Mouse (Mus musculus) CH12.LX (cell line): ENCODE results near the gene Mars2. TPM values are rescaled to one million over a fixed set of nuclear protein-coding genes. Genes with fewer than 3 reads are reported as not detected.

Experiments
- DNase-seq: peaks from one replicate; pipeline ENCODE4 v3.0.0-alpha.2; 2013; ENCODE audit errors: extremely low read depth
- H3K27ac ChIP-seq: 2 replicates; pipeline ENCODE4 v1.5.1; 2012; ENCODE audit warnings: low read depth, mild to moderate bottlenecking, control low read depth, moderate library complexity; ENCODE audit not compliant: insufficient read depth
- H3K27me3 ChIP-seq: replicated peaks from 2 replicates; pipeline ENCODE3; 2012; ENCODE audit warnings: inconsistent platforms
- H3K36me3 ChIP-seq, 2 experiments: replicated peaks in 1 of 2; 2 replicates each; pipeline versions ENCODE3 to v1.6.1; 2012; ENCODE audit warnings: inconsistent platforms in 1 of 2, low read length in 1 of 2, mild to moderate bottlenecking in 1 of 2, mixed read lengths in 1 of 2, moderate library complexity in 1 of 2; ENCODE audit not compliant: control insufficient read depth in 1 of 2, insufficient read depth in 1 of 2
- H3K4me1 ChIP-seq, 2 experiments: 2 replicates each; pipeline ENCODE4 v1.6.1; 2012; ENCODE audit warnings: inconsistent platforms in 1 of 2, moderate library complexity in 1 of 2; ENCODE audit not compliant: insufficient read depth in 2 of 2, control insufficient read depth in 1 of 2
- H3K4me2 ChIP-seq: 2 replicates; pipeline ENCODE4 v1.6.1; 2012; ENCODE audit warnings: low read depth, mild to moderate bottlenecking, control low read depth; ENCODE audit not compliant: poor library complexity, insufficient read depth, severe bottlenecking
- H3K4me3 ChIP-seq, 3 experiments: fragments of 150-350 bp in 1 of 3; sonication (generic) in 1 of 3; replicated peaks in 1 of 3; 2 replicates each; pipeline versions ENCODE3 to v1.5.1; 2011 to 2012; ENCODE audit warnings: low read depth in 2 of 3, low read length in 2 of 3, mild to moderate bottlenecking in 2 of 3, moderate library complexity in 2 of 3, control low read depth in 1 of 3, improper control_type of control experiment in 1 of 3, inconsistent platforms in 1 of 3, mixed read lengths in 1 of 3; ENCODE audit not compliant: poor library complexity in 1 of 3
- H3K79me2 ChIP-seq: replicated peaks from 2 replicates; pipeline ENCODE4 v1.6.1; 2012; ENCODE audit warnings: mild to moderate bottlenecking, moderate library complexity; ENCODE audit not compliant: control insufficient read depth, poor library complexity, insufficient read depth, severe bottlenecking; ENCODE audit errors: extremely low read depth
- H3K9ac ChIP-seq: 2 replicates; pipeline ENCODE4 v1.6.1; 2012; ENCODE audit warnings: low read depth, mild to moderate bottlenecking, control low read depth, moderate library complexity; ENCODE audit not compliant: insufficient read depth
- H3K9me3 ChIP-seq: replicated peaks from 2 replicates; pipeline ENCODE3; 2012; ENCODE audit warnings: low read length, inconsistent platforms, mixed read lengths
- E2F4 ChIP-seq: IDR thresholded peaks from 2 replicates; pipeline ENCODE4 v1.6.1; 2011; ENCODE audit warnings: low read depth, low read length, improper control_type of control experiment; ENCODE audit not compliant: insufficient replicate concordance
- POLR2A ChIP-seq: IDR thresholded peaks from 2 replicates; pipeline ENCODE4 v1.6.1; 2011; ENCODE audit warnings: low read depth, mild to moderate bottlenecking, improper control_type of control experiment, low read length
- POLR2AphosphoS2 ChIP-seq: IDR thresholded peaks from 2 replicates; pipeline ENCODE4 v1.6.1; 2011; ENCODE audit warnings: low read depth, low read length, improper control_type of control experiment
- ZC3H11A ChIP-seq: IDR thresholded peaks from 2 replicates; pipeline ENCODE4 v1.6.1; 2012; ENCODE audit warnings: low read depth, mild to moderate bottlenecking, inconsistent platforms, low read length, improper control_type of control experiment
- ZKSCAN1 ChIP-seq: IDR thresholded peaks from 2 replicates; pipeline ENCODE4 v1.6.1; 2012; ENCODE audit warnings: low read depth, inconsistent platforms, low read length, improper control_type of control experiment, borderline replicate concordance
- dilution Hi-C: fragments of 300-500 bp; cut with MboI; formaldehyde crosslinking; loops from 2 replicates; pipeline ENCODE4 v1.14.3; 2020; ENCODE audit warnings: low sequenced_read_pairs; ENCODE audit not compliant: extremely low pct_unique_long_range_greater_than_20kb, extremely low pct_ligation_motif_present
- in situ Hi-C: fragments of 300-500 bp; cut with MboI; formaldehyde crosslinking; loops from 3 replicates; pipeline ENCODE4 v1.14.3; 2019; ENCODE audit warnings: low sequenced_read_pairs, low pct_ligation_motif_present, low pct_unique_long_range_greater_than_20kb, mixed read lengths
- polyA plus RNA-seq: library from polyadenylated mRNA; unstranded; fragments of >175 nt; gene quantifications from 2 replicates; pipeline ENCODE4 v1.2.1, GENCODE M21; 2012; ENCODE audit warnings: low read depth; ENCODE audit not compliant: insufficient read length
- total RNA-seq, 2 experiments: library from RNA; depleted of rRNA; stranded (reverse); fragments of 300-350 nt in 1 of 2; fragments of >200 nt in 1 of 2; gene quantifications; 2 replicates each; pipeline ENCODE4 v1.2.3; 2012 to 2014

The Mars2 gene
- total and polyA plus RNA-seq, 3 experiments: 3.7 to 5.6 (median 4.5) TPM

GRCm38 (mm10) chr1:55265447-55265846 lies 28.5 kb downstream of the Mars2 start (continued):
- TF ChIP-seq ZKSCAN1 (no peak), ZC3H11A (no peak), E2F4 (no peak), POLR2AphosphoS2 (no peak), POLR2A (no peak)

- H3K4me3 ChIP-seq: no peak overlapping the region
- in situ Hi-C loops: no loop called here
- dilution Hi-C loops: no loop called here
Measured at GRCm38 (mm10) chr1:55279081-55279480, 42.1 kb downstream of the Mars2 start.

More at GRCm38 (mm10) chr1:55279081-55279480, 42.1 kb downstream of the Mars2 start:
- Histone ChIP-seq H3K27me3 (no peaks in the 10 kb centered on the region), H3K36me3 (no peaks in the 10 kb centered on the region), H3K4me1 (no peaks in the 10 kb centered on the region), H3K4me2 (no peak overlapping the region), H3K79me2 (no peaks in the 10 kb centered on the region), H3K9me3 (no peaks in the 10 kb centered on the region), H3K9ac (no peak overlapping the region), H3K27ac (no peak overlapping the region)
- no peak for TF ChIP-seq ZC3H11A
- no peak for DNase-seq

Other genes starting within 250 kb of the Mars2 start
- 109 and 120 TPM in 2 replicates for gene Sf3b1, start 209.7 kb upstream of the Mars2 start, total RNA-seq (2012; rRNA removed)
- gene Sf3b1, start 209.7 kb upstream of the Mars2 start, total RNA-seq (2014; rRNA removed): 186 and 246 TPM in 2 replicates
- 133 and 162 TPM in 2 replicates for gene Sf3b1, start 209.7 kb upstream of the Mars2 start, polyA plus RNA-seq
- 3.0 and 7.0 TPM in 2 replicates for gene Coq10b, start 184.4 kb upstream of the Mars2 start, total RNA-seq (2012; rRNA removed)
- gene Coq10b, start 184.4 kb upstream of the Mars2 start, total RNA-seq (2014; rRNA removed): 14.4 and 15.5 TPM in 2 replicates
- 6.2 and 7.0 TPM in 2 replicates for gene Coq10b, start 184.4 kb upstream of the Mars2 start, polyA plus RNA-seq
- 479 and 709 TPM in 2 replicates for gene Hspe1, start 149.0 kb upstream of the Mars2 start, total RNA-seq (2012; rRNA removed)
- gene Hspe1, start 149.0 kb upstream of the Mars2 start, total RNA-seq (2014; rRNA removed): 667 and 810 TPM in 2 replicates
- 728 and 915 TPM in 2 replicates for gene Hspe1, start 149.0 kb upstream of the Mars2 start, polyA plus RNA-seq
- 363 and 594 TPM in 2 replicates for gene Hspd1, start 148.9 kb upstream of the Mars2 start, total RNA-seq (2012; rRNA removed)
- 764 and 924 TPM in 2 replicates for gene Hspd1, start 148.9 kb upstream of the Mars2 start, total RNA-seq (2014; rRNA removed)
- gene Hspd1, start 148.9 kb upstream of the Mars2 start, polyA plus RNA-seq: 920 and 1,101 TPM in 2 replicates
- 12.3 and 16.7 TPM in 2 replicates for gene Mob4, start 105.9 kb upstream of the Mars2 start, total RNA-seq (2012; rRNA removed)
- 49.5 and 62.4 TPM in 2 replicates for gene Mob4, start 105.9 kb upstream of the Mars2 start, total RNA-seq (2014; rRNA removed)
- 34.1 and 43.2 TPM in 2 replicates for gene Mob4, start 105.9 kb upstream of the Mars2 start, polyA plus RNA-seq
- gene Rftn2, start 10.4 kb upstream of the Mars2 start, total RNA-seq (2012; rRNA removed): 0.88 and 1.4 TPM in 2 replicates
- 0.96 and 1.1 TPM in 2 replicates for gene Rftn2, start 10.4 kb upstream of the Mars2 start, total RNA-seq (2014; rRNA removed)
- 0.91 and 1.4 TPM in 2 replicates for gene Rftn2, start 10.4 kb upstream of the Mars2 start, polyA plus RNA-seq
- not detected in 2 replicates for gene Boll, start 126.3 kb downstream of the Mars2 start, total RNA-seq (2012; rRNA removed)
- gene Boll, start 126.3 kb downstream of the Mars2 start, total RNA-seq (2014; rRNA removed): not detected in 2 replicates
- gene Boll, start 126.3 kb downstream of the Mars2 start, polyA plus RNA-seq: not detected in 2 replicates
- gene Plcl1, start 168.7 kb downstream of the Mars2 start, total RNA-seq (2012; rRNA removed): under 0.01 and 0.13 TPM in 2 replicates
- 0.07 and 0.08 TPM in 2 replicates for gene Plcl1, start 168.7 kb downstream of the Mars2 start, total RNA-seq (2014; rRNA removed)
- gene Plcl1, start 168.7 kb downstream of the Mars2 start, polyA plus RNA-seq: 0.04 and 0.41 TPM in 2 replicates